Mouse (Mus musculus) MEL (cell line): ENCODE measurements around the gene Tpcn2. TPM values are rescaled to one million over a fixed set of nuclear protein-coding genes. Genes with fewer than 3 reads are reported as not detected.

Experiments used
- DNase-seq: peaks from one replicate; pipeline ENCODE4 v3.0.0; 2011; ENCODE audit warnings: low read depth, low spot score
- H3K27ac ChIP-seq: 2 replicates; pipeline ENCODE4 v1.5.1; 2012; ENCODE audit warnings: low read depth, mild to moderate bottlenecking, control low read depth, low read length, moderate library complexity; ENCODE audit not compliant: control insufficient read depth
- H3K27me3 ChIP-seq, 2 experiments: fragments of 150-350 bp in 1 of 2; sonication (generic) in 1 of 2; 2 replicates each; pipeline ENCODE4 v1.6.1; 2012; ENCODE audit warnings: low read length in 2 of 2, mild to moderate bottlenecking in 2 of 2, improper control_type of control experiment in 1 of 2, moderate library complexity in 1 of 2; ENCODE audit not compliant: insufficient read depth in 2 of 2, control insufficient read depth in 1 of 2
- H3K36me3 ChIP-seq, 2 experiments: 2 replicates each; pipeline ENCODE4 v1.6.1; 2012 to 2014; ENCODE audit warnings: low read length in 2 of 2, improper control_type of control experiment in 1 of 2, inconsistent platforms in 1 of 2, mild to moderate bottlenecking in 1 of 2; ENCODE audit not compliant: insufficient read depth in 2 of 2, control insufficient read depth in 1 of 2
- H3K4me1 ChIP-seq, 2 experiments: fragments of 150-350 bp in 1 of 2; sonication (generic) in 1 of 2; 2 replicates each; pipeline ENCODE4 v1.6.1; 2012; ENCODE audit warnings: low read length in 2 of 2, improper control_type of control experiment in 1 of 2, mild to moderate bottlenecking in 1 of 2; ENCODE audit not compliant: insufficient read depth in 2 of 2, control insufficient read depth in 1 of 2
- H3K4me3 ChIP-seq, 2 experiments: fragments of 150-350 bp in 1 of 2; sonication (generic) in 1 of 2; 2 replicates each; pipeline ENCODE4 v1.5.1; 2012; ENCODE audit warnings: low read depth in 2 of 2, low read length in 2 of 2, mild to moderate bottlenecking in 2 of 2, moderate library complexity in 2 of 2, control low read depth in 1 of 2, improper control_type of control experiment in 1 of 2; ENCODE audit not compliant: control insufficient read depth in 1 of 2, insufficient read depth in 1 of 2
- H3K79me2 ChIP-seq: 2 replicates; pipeline ENCODE4 v1.6.1; 2012; ENCODE audit warnings: mild to moderate bottlenecking, low read length, moderate library complexity; ENCODE audit not compliant: control insufficient read depth, poor library complexity, insufficient read depth
- H3K9ac ChIP-seq: 2 replicates; pipeline ENCODE4 v1.6.1; 2012; ENCODE audit warnings: low read depth, mild to moderate bottlenecking, control low read depth, low read length, moderate library complexity; ENCODE audit not compliant: control insufficient read depth, poor library complexity, severe bottlenecking
- H3K9me3 ChIP-seq: fragments of 150-350 bp; sonication (generic); replicated peaks from 2 replicates; pipeline ENCODE4 v1.6.1; 2012; ENCODE audit warnings: mild to moderate bottlenecking, low read length, improper control_type of control experiment, moderate library complexity; ENCODE audit not compliant: insufficient read depth
- CHD1 ChIP-seq: IDR thresholded peaks from 2 replicates; pipeline ENCODE4 v1.6.1; 2012; ENCODE audit warnings: low read depth, mild to moderate bottlenecking, inconsistent platforms, low read length, improper control_type of control experiment
- CTCF ChIP-seq, 3 experiments: IDR thresholded peaks in 2 of 3; conservative IDR thresholded peaks in 1 of 3; 2 replicates each; pipeline ENCODE4 v1.5.1; 2011 to 2012; ENCODE audit warnings: low read length in 3 of 3, low read depth in 2 of 3, mild to moderate bottlenecking in 2 of 3, improper control_type of control experiment in 1 of 3, inconsistent platforms in 1 of 3, mixed read lengths in 1 of 3, moderate library complexity in 1 of 3; ENCODE audit not compliant: control insufficient read depth in 1 of 3, insufficient read depth in 1 of 3, poor library complexity in 1 of 3, severe bottlenecking in 1 of 3
- ELF1 ChIP-seq: IDR thresholded peaks from 2 replicates; pipeline ENCODE4 v1.6.1; 2014; ENCODE audit warnings: low read depth, mild to moderate bottlenecking, inconsistent platforms, low read length, improper control_type of control experiment, moderate library complexity
- ETS1 ChIP-seq: IDR thresholded peaks from 2 replicates; pipeline ENCODE4 v1.6.1; 2012; ENCODE audit warnings: low read depth, mild to moderate bottlenecking, inconsistent platforms, low read length, improper control_type of control experiment, moderate library complexity
- GABPA ChIP-seq: IDR thresholded peaks from 2 replicates; pipeline ENCODE4 v1.6.1; 2012; ENCODE audit warnings: low read depth, mild to moderate bottlenecking, inconsistent platforms, low read length, improper control_type of control experiment, moderate library complexity
- KAT2A ChIP-seq: conservative IDR thresholded peaks from 2 replicates; pipeline ENCODE4 v1.6.1; 2012; ENCODE audit warnings: low read depth, low read length, improper control_type of control experiment, inconsistent platforms
- MAFK ChIP-seq: IDR thresholded peaks from 2 replicates; pipeline ENCODE4 v1.6.1; 2011; ENCODE audit warnings: low read depth, mild to moderate bottlenecking, low read length, improper control_type of control experiment, borderline replicate concordance
- MAX ChIP-seq: IDR thresholded peaks from 2 replicates; pipeline ENCODE4 v1.6.1; 2011; ENCODE audit warnings: low read length, improper control_type of control experiment
- MAZ ChIP-seq: IDR thresholded peaks from 2 replicates; pipeline ENCODE4 v1.6.1; 2012; ENCODE audit warnings: low read depth, mild to moderate bottlenecking, inconsistent platforms, low read length, improper control_type of control experiment
- MXI1 ChIP-seq: IDR thresholded peaks from 2 replicates; pipeline ENCODE4 v1.6.1; 2011; ENCODE audit warnings: mild to moderate bottlenecking, low read depth, low read length, improper control_type of control experiment
- MYC ChIP-seq: IDR thresholded peaks from 2 replicates; pipeline ENCODE4 v1.6.1; 2011; ENCODE audit warnings: low read depth, mild to moderate bottlenecking, low read length, improper control_type of control experiment, moderate library complexity
- NELFE ChIP-seq: IDR thresholded peaks from 2 replicates; pipeline ENCODE4 v1.6.1; 2011; ENCODE audit warnings: low read depth, low read length, improper control_type of control experiment
- NRF1 ChIP-seq: IDR thresholded peaks from 2 replicates; pipeline ENCODE4 v1.6.1; 2014; ENCODE audit warnings: low read depth, mild to moderate bottlenecking, inconsistent platforms, low read length, improper control_type of control experiment, moderate library complexity; ENCODE audit not compliant: poor library complexity, insufficient read depth, severe bottlenecking
- POLR2A ChIP-seq, 2 experiments: IDR thresholded peaks; 2 replicates each; pipeline ENCODE4 v1.6.1; 2011 to 2012; ENCODE audit warnings: low read length in 2 of 2, mild to moderate bottlenecking in 2 of 2, control low read depth in 1 of 2, improper control_type of control experiment in 1 of 2, low read depth in 1 of 2, moderate library complexity in 1 of 2; ENCODE audit not compliant: control insufficient read depth in 1 of 2, insufficient read depth in 1 of 2, poor library complexity in 1 of 2
- POLR2AphosphoS2 ChIP-seq: IDR thresholded peaks from 2 replicates; pipeline ENCODE4 v1.6.1; 2011; ENCODE audit warnings: low read length, improper control_type of control experiment
- POLR2AphosphoS5 ChIP-seq: IDR thresholded peaks from 2 replicates; pipeline ENCODE4 v1.6.1; 2012; ENCODE audit warnings: low read depth, borderline replicate concordance, mild to moderate bottlenecking, inconsistent platforms, low read length, moderate library complexity, mixed read lengths
- RCOR1 ChIP-seq: IDR thresholded peaks from 2 replicates; pipeline ENCODE4 v1.6.1; 2012; ENCODE audit warnings: low read depth, mild to moderate bottlenecking, inconsistent platforms, low read length, improper control_type of control experiment
- SIN3A ChIP-seq: IDR thresholded peaks from 2 replicates; pipeline ENCODE4 v1.6.1; 2012; ENCODE audit warnings: low read length, improper control_type of control experiment, inconsistent platforms
- TAL1 ChIP-seq: IDR thresholded peaks from 2 replicates; pipeline ENCODE4 v1.6.1; 2012; ENCODE audit warnings: mild to moderate bottlenecking, inconsistent platforms, low read length, moderate library complexity, mixed read lengths
- TCF12 ChIP-seq: IDR thresholded peaks from 2 replicates; pipeline ENCODE4 v1.6.1; 2014; ENCODE audit warnings: low read depth, mild to moderate bottlenecking, inconsistent platforms, low read length, improper control_type of control experiment, moderate library complexity
- UBTF ChIP-seq: IDR thresholded peaks from 2 replicates; pipeline ENCODE4 v1.6.1; 2012; ENCODE audit warnings: low read depth, mild to moderate bottlenecking, inconsistent platforms, low read length, improper control_type of control experiment, moderate library complexity, borderline replicate concordance; ENCODE audit not compliant: insufficient read depth
- ZC3H11A ChIP-seq: IDR thresholded peaks from 2 replicates; pipeline ENCODE4 v1.6.1; 2012; ENCODE audit warnings: low read depth, mild to moderate bottlenecking, inconsistent platforms, low read length, improper control_type of control experiment
- ZMIZ1 ChIP-seq: IDR thresholded peaks from 2 replicates; pipeline ENCODE4 v1.6.1; 2012; ENCODE audit warnings: low read depth, mild to moderate bottlenecking, inconsistent platforms, low read length, improper control_type of control experiment, moderate library complexity
- ZNF384 ChIP-seq: IDR thresholded peaks from 2 replicates; pipeline ENCODE4 v1.6.1; 2012; ENCODE audit warnings: low read depth, mild to moderate bottlenecking, inconsistent platforms, low read length, improper control_type of control experiment
- polyA plus RNA-seq, 2 experiments: library from polyadenylated mRNA; stranded (reverse) in 1 of 2; unstranded in 1 of 2; fragments of >175 nt in 1 of 2; fragments of >200 nt in 1 of 2; gene quantifications; 2 replicates each; pipeline versions ENCODE4 v1.2.1 to v1.2.4; 2012; ENCODE audit warnings: low replicate concordance in 2 of 2, low read depth in 1 of 2; ENCODE audit not compliant: insufficient read length in 2 of 2, insufficient read depth in 1 of 2, missing spikeins in 1 of 2
- total RNA-seq: library from RNA; depleted of rRNA; stranded (reverse); fragments of 300-350 nt; gene quantifications from 2 replicates; pipeline ENCODE4 v1.2.3, GENCODE M21; 2012

Tpcn2 gene
- total and polyA plus RNA-seq, 3 experiments = 6.4 to 10.3 TPM; not detected in 1

DNA sequence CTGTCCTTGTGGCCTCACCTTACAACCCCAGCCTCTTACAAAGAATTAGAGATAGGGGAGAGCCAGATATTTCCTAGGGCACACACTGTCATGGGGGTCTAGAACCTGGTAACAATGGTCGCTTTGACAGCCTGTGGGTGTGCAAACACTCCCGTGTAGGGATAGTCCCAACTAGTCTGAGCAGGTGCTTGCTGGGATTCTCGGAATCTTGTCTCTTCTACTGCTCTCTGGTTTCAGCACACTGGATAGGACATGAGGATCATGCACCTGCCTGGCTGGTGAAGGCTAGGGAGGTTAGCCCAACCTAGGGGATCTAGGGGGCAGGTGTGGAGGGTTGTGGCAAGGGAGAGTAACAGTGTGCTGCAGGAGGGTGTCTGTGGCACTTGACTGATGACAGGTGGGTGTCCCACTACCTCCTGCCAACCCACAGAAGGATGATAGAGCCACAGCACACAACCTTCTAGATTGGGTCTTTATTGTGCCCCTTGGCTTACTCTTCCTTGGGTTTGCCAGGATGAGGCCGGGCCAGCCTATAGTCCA lies 78.4 kb downstream of the Tpcn2 start:
- Histone ChIP-seq H3K27me3 (no peaks in the 10 kb centered on the region), H3K27ac (no peak overlapping the region), H3K4me3 (no peak overlapping the region), H3K4me1 (no peaks in the 10 kb centered on the region), H3K36me3 (no peaks in the 10 kb centered on the region), H3K9me3 (no peaks in the 10 kb centered on the region), H3K9ac (no peak overlapping the region), H3K79me2 (no peaks in the 10 kb centered on the region)
- DNase-seq = no peak
- no peak for TF ChIP-seq TAL1
- TF ChIP-seq MAX = no peak
- no peak for TF ChIP-seq POLR2AphosphoS5
- no peak for TF ChIP-seq TCF12
- no peak for TF ChIP-seq ZC3H11A
- TF ChIP-seq POLR2A (IDR thresholded peaks at IDR 0.05; ENCODE audit: control insufficient read depth in 1 of 2, insufficient read depth in 1 of 2, low read depth in 1 of 2, low read length in 2 of 2, poor library complexity in 1 of 2) = no peak
- TF ChIP-seq MAFK = no peak
- no peak for TF ChIP-seq NRF1
- TF ChIP-seq NELFE = no peak
- TF ChIP-seq ETS1 = no peak
- no peak for TF ChIP-seq MAZ
- no peak for TF ChIP-seq KAT2A
- no peak for TF ChIP-seq ELF1
- TF ChIP-seq ZMIZ1 = no peak
- no peak for TF ChIP-seq CHD1
- TF ChIP-seq MYC = no peak

DNA sequence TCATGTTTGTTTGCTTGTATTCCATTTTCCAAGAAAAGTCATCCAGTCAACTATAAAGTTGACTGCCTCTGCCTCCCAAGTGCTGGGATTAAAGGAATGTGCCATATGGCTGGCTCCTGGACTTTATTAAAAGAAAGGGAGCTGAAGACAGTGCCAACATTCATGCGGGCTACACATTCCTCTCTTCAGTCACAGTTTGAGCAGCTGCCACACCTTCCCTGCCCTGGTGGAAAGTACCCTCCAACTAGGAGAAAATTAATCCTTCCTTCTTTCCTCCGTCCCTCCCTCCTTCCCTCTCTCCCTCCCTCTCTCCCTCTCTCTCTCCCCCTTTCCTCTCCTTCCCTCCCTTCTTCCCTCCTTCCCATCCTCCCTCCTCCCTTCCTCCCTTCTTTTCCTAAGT lies 84.1 kb downstream of the Tpcn2 start:
- no peak for DNase-seq
- no peaks in the 10 kb centered on the region for H3K36me3 ChIP-seq
- TF ChIP-seq MAX = no peak
- TF ChIP-seq MXI1 = no peak
- no peak for TF ChIP-seq ZNF384
- TF ChIP-seq KAT2A = no peak
- no peak for TF ChIP-seq UBTF
- no peak for TF ChIP-seq POLR2AphosphoS5
- no peak for TF ChIP-seq MYC
- no peak for TF ChIP-seq POLR2AphosphoS2
- no peak for TF ChIP-seq RCOR1
- TF ChIP-seq SIN3A = no peak
- TF ChIP-seq GABPA = no peak
- TF ChIP-seq CTCF (IDR thresholded peaks at IDR 0.05 in 2 of 3, conservative IDR thresholded peaks at IDR 0.05 in 1 of 3; ENCODE audit: control insufficient read depth in 1 of 3, insufficient read depth in 1 of 3, low read depth in 2 of 3, low read length in 3 of 3, poor library complexity in 1 of 3, severe bottlenecking in 1 of 3) = no peak
- TF ChIP-seq, all 39 proteins: peak for 0
- Histone ChIP-seq H3K9me3 (no peaks in the 10 kb centered on the region), H3K9ac (no peak overlapping the region), H3K4me1 (no peaks in the 10 kb centered on the region), H3K79me2 (no peaks in the 10 kb centered on the region), H3K27me3 (no peaks in the 10 kb centered on the region), H3K4me3 (no peak overlapping the region), H3K27ac (no peak overlapping the region)
